Mouse (Mus musculus): ENCODE measurements around the gene Tsen54. TPM values are rescaled to one million over a fixed set of nuclear protein-coding genes. Genes with fewer than 3 reads are reported as not detected.

The Tsen54 gene
- polyA plus RNA-seq, 1 experiment, result 12.2 TPM

- TF ChIP-seq POLR2A (IDR thresholded peaks at IDR 0.05; ENCODE audit: low read depth, low read length) (no peak), CTCF (IDR thresholded peaks at IDR 0.05; ENCODE audit: borderline replicate concordance, insufficient read depth, low read length) (no peak)
- H3K4me1 ChIP-seq (ENCODE audit: control insufficient read depth, insufficient read depth, low read length), result no peaks in the 10 kb centered on the region; the same call in 1 of the 2 replicates
- H3K4me3 ChIP-seq (ENCODE audit: insufficient read depth, low read length), result no peak overlapping the region
- no peak overlapping the region for H3K27ac ChIP-seq (ENCODE audit: insufficient read depth, low read length)
Observed at GRCm38 (mm10) chr11:115836656-115837395, 22.3 kb downstream of the Tsen54 start.

- Histone ChIP-seq H3K4me3 (ENCODE audit: insufficient read depth, low read length) (no peak overlapping the region), H3K27ac (ENCODE audit: insufficient read depth, low read length) (no peak overlapping the region), H3K4me1 (ENCODE audit: control insufficient read depth, insufficient read depth, low read length) (peaks cover 3% of the 10 kb centered on the region; the same call in 1 of the 2 replicates)
- TF ChIP-seq POLR2A (IDR thresholded peaks at IDR 0.05; ENCODE audit: low read depth, low read length) (no peak), CTCF (IDR thresholded peaks at IDR 0.05; ENCODE audit: borderline replicate concordance, insufficient read depth, low read length) (no peak)
Observed at GRCm38 (mm10) chr11:115837606-115838345, 23.3 kb downstream of the Tsen54 start.

GRCm38 (mm10) chr11:115838895-115839311, 24.4 kb downstream of the Tsen54 start:
- Histone ChIP-seq H3K4me3 (ENCODE audit: insufficient read depth, low read length) (no peak overlapping the region), H3K4me1 (ENCODE audit: control insufficient read depth, insufficient read depth, low read length) (0 out of 2 replicates have a peak, but pooled peaks cover 3% of the 10 kb centered on the region), H3K27ac (ENCODE audit: insufficient read depth, low read length) (no peak overlapping the region)
- no peak for TF ChIP-seq POLR2A (IDR thresholded peaks at IDR 0.05; ENCODE audit: low read depth, low read length)
- no peak for TF ChIP-seq CTCF (IDR thresholded peaks at IDR 0.05; ENCODE audit: borderline replicate concordance, insufficient read depth, low read length)

GRCm38 (mm10) chr11:115839732-115840131, 25.2 kb downstream of the Tsen54 start:
- no peak overlapping the region for H3K27ac ChIP-seq (ENCODE audit: insufficient read depth, low read length)
- TF ChIP-seq POLR2A (IDR thresholded peaks at IDR 0.05; ENCODE audit: low read depth, low read length) (no peak), CTCF (IDR thresholded peaks at IDR 0.05; ENCODE audit: borderline replicate concordance, insufficient read depth, low read length) (no peak)
- no peak overlapping the region for H3K4me3 ChIP-seq (ENCODE audit: insufficient read depth, low read length)
- 0 out of 2 replicates have a peak, but pooled peaks cover 3% of the 10 kb centered on the region for H3K4me1 ChIP-seq (ENCODE audit: control insufficient read depth, insufficient read depth, low read length)

GRCm38 (mm10) chr11:115841044-115841443, 26.5 kb downstream of the Tsen54 start:
- Histone ChIP-seq H3K4me3 (ENCODE audit: insufficient read depth, low read length) (no peak overlapping the region), H3K27ac (ENCODE audit: insufficient read depth, low read length) (peak overlapping the region; percentile 75; the same call in 1 of the 2 replicates), H3K4me1 (ENCODE audit: control insufficient read depth, insufficient read depth, low read length) (0 out of 2 replicates have a peak, but pooled peaks cover 3% of the 10 kb centered on the region)
- TF ChIP-seq POLR2A (IDR thresholded peaks at IDR 0.05; ENCODE audit: low read depth, low read length) (no peak), CTCF (IDR thresholded peaks at IDR 0.05; ENCODE audit: borderline replicate concordance, insufficient read depth, low read length) (no peak)

GRCm38 (mm10) chr11:115841961-115842550, 27.5 kb downstream of the Tsen54 start:
- Histone ChIP-seq H3K4me3 (ENCODE audit: insufficient read depth, low read length) (no peak overlapping the region), H3K4me1 (ENCODE audit: control insufficient read depth, insufficient read depth, low read length) (0 out of 2 replicates have a peak, but pooled peaks cover 3% of the 10 kb centered on the region), H3K27ac (ENCODE audit: insufficient read depth, low read length) (peak overlapping the region; percentile 75)
- TF ChIP-seq CTCF (IDR thresholded peaks at IDR 0.05; ENCODE audit: borderline replicate concordance, insufficient read depth, low read length) (no peak), POLR2A (IDR thresholded peaks at IDR 0.05; ENCODE audit: low read depth, low read length) (no peak; the same call in 1 of the 2 replicates)

- TF ChIP-seq CTCF (IDR thresholded peaks at IDR 0.05; ENCODE audit: borderline replicate concordance, insufficient read depth, low read length) (no peak), POLR2A (IDR thresholded peaks at IDR 0.05; ENCODE audit: low read depth, low read length) (no peak)
- Histone ChIP-seq H3K4me3 (ENCODE audit: insufficient read depth, low read length) (no peak overlapping the region), H3K4me1 (ENCODE audit: control insufficient read depth, insufficient read depth, low read length) (0 out of 2 replicates have a peak, but pooled peaks cover 3% of the 10 kb centered on the region), H3K27ac (ENCODE audit: insufficient read depth, low read length) (no peak overlapping the region)
Observed at GRCm38 (mm10) chr11:115843141-115843890, 28.8 kb downstream of the Tsen54 start.

- H3K4me1 ChIP-seq (ENCODE audit: control insufficient read depth, insufficient read depth, low read length), result 0 out of 2 replicates have a peak, but pooled peaks cover 3% of the 10 kb centered on the region
- H3K27ac ChIP-seq (ENCODE audit: insufficient read depth, low read length), result no peak overlapping the region
- H3K4me3 ChIP-seq (ENCODE audit: insufficient read depth, low read length), result no peak overlapping the region
- TF ChIP-seq CTCF (IDR thresholded peaks at IDR 0.05; ENCODE audit: borderline replicate concordance, insufficient read depth, low read length) (no peak), POLR2A (IDR thresholded peaks at IDR 0.05; ENCODE audit: low read depth, low read length) (no peak)
Observed at GRCm38 (mm10) chr11:115843891-115844239, 29.3 kb downstream of the Tsen54 start.

- H3K27ac ChIP-seq (ENCODE audit: insufficient read depth, low read length), result no peak overlapping the region
- TF ChIP-seq POLR2A (IDR thresholded peaks at IDR 0.05; ENCODE audit: low read depth, low read length), result no peak
- TF ChIP-seq CTCF (IDR thresholded peaks at IDR 0.05; ENCODE audit: borderline replicate concordance, insufficient read depth, low read length), result no peak
- 0 out of 2 replicates have a peak, but pooled peaks cover 3% of the 10 kb centered on the region for H3K4me1 ChIP-seq (ENCODE audit: control insufficient read depth, insufficient read depth, low read length)
- no peak overlapping the region for H3K4me3 ChIP-seq (ENCODE audit: insufficient read depth, low read length)
Observed at GRCm38 (mm10) chr11:115844240-115844639, 29.7 kb downstream of the Tsen54 start.

Data from embryonic fibroblast, embryonic 13.5 days (primary cell).